Mouse (Mus musculus) liver, adult (tissue): ENCODE data around the gene Icos.

Experiments used
- GATA4 ChIP-seq: IDR thresholded peaks from 2 replicates; pipeline ENCODE4 v1.6.1; 2014; ENCODE audit warnings: mild to moderate bottlenecking, low read length; ENCODE audit not compliant: insufficient replicate concordance

Icos gene

DNA sequence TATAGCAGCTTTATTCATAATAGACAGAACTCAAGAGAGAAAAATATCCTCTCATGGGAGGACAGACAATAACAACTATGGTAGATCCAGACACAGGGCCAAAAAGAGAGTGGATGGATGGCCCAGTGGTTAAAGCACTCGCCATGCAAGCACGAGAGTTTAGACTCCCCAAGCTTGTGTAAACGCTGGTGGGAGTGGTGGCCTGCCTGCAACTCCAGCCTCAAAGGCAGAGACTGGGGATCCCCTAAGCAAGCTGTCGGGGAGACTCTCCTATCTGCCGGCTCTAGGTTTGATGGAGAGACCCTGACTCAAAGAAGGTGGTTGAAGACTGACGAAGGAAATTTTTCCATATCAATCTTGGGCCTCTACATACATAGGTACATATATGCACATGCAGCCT lies 21.5 kb upstream of the Icos start:
- TF ChIP-seq GATA4: no peak

GRCm38 (mm10) chr1:60958287-60958686 lies 19.4 kb upstream of the Icos start:
- TF ChIP-seq GATA4: no peak

- TF ChIP-seq GATA4: no peak
These were observed 18.5 kb upstream of the Icos start for GRCm38 (mm10) chr1:60959246-60959645.

- peak; percentile 98 for TF ChIP-seq GATA4
These were observed 17.3 kb upstream of the Icos start for GRCm38 (mm10) chr1:60960451-60960850.

- TF ChIP-seq GATA4: no peak
These were observed 16.6 kb upstream of the Icos start for GRCm38 (mm10) chr1:60961080-60961479.

DNA sequence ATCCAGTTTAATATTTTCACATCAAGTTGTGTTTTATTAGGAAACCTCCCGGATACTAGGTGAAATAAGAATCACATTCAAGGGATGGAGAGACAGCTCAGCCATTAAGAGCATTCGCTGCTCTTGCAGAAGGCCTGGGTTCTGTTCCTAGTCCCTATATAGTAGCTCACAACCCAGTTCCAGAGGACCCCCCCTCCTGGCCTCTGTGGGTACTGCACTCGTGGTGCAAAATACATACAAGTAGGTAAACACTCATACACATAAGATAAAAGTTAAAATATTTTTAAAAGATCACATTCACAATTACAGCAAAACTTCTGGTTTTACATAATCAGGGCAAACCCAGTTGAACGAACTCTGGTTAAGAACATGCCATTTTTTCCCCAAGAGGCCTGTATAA lies 15.6 kb upstream of the Icos start:
- TF ChIP-seq GATA4: no peak

DNA sequence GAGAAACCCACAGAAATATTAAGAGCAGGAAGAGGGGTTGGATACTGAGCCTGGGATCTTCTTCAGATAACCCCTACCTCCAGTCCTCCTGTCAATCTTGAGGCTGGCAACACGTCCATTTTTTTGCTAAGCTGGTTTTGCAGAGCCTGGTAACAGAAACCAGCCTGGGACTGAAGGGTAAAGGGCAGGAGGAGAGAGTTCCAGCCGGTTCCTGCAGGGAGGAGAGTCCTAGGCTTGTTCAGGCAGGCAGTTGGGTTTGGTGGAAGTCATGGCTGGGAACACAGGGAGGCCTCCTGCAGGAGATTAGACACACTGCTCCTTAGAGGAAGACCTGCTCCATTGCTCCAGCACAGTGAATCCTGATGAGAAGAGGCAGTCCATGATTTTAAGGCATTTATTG lies 10.2 kb upstream of the Icos start:
- no peak for TF ChIP-seq GATA4

- no peak for TF ChIP-seq GATA4
These were observed 6.9 kb upstream of the Icos start for GRCm38 (mm10) chr1:60970846-60971245.

GRCm38 (mm10) chr1:60974221-60974620 lies 3.5 kb upstream of the Icos start:
- no peak for TF ChIP-seq GATA4

GRCm38 (mm10) chr1:60975646-60976294 lies 2.0 kb upstream of the Icos start:
- no peak for TF ChIP-seq GATA4

- no peak for TF ChIP-seq GATA4
These were observed 1.6 kb downstream of the Icos start for GRCm38 (mm10) chr1:60979126-60979842.

DNA sequence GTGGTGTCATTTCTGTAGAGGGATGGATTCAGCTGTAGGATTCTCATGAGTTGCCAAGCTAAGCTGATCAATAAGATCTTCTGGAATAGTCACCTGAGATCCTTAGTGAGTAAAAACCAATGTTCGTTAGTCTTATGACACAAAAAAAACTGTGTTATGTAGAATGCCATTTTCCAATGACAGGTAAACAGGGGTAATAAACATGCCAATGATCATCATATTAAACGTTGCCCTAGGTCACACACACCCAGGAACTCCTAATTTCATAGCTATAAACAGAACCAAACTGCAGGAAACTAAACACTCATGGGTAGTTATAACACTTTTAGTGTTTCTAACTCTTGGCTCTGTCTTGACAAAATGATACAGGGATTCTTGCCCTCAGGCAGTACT lies 2.1 kb downstream of the Icos start:
- TF ChIP-seq GATA4: no peak

DNA sequence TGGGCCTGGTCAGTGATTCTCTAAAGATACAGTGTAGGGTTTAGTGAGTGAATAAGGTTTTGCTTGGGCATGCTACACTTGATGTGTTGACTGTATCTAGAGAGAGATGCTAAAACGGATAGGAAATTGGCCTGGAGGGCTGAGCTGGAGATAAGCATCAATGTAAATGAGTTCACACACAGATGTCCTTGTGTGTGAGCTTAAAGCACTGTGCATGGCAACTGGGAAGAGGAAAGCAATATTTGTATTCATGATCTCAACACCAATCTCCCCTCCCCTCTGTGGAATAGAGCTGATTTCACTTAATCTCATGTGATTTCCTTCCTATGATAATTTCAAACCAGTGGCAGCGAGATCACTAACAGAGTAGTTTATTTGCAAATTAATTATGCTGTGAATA lies 7.3 kb downstream of the Icos start:
- no peak for TF ChIP-seq GATA4

DNA sequence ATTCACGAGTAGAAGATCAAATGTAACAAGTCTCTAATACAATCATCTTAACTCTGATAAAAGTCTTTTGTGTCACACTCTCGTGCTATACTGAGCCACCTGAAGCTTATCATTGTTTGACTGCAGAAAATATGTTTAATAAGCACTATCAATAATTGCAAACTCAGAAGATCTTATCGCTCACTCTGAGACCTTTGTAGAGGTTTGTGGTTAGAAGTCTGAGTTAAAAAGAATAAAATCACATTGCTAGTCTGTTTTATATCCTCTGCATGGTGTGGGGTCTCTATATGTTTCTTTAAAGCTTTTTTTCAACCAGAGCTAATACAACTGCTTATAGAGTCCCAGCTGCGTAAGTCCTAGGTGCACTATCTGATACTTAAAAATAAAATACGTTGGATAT lies 8.4 kb downstream of the Icos start:
- no peak for TF ChIP-seq GATA4

- TF ChIP-seq GATA4: no peak
These were observed 11.4 kb downstream of the Icos start for GRCm38 (mm10) chr1:60989086-60989485.

DNA sequence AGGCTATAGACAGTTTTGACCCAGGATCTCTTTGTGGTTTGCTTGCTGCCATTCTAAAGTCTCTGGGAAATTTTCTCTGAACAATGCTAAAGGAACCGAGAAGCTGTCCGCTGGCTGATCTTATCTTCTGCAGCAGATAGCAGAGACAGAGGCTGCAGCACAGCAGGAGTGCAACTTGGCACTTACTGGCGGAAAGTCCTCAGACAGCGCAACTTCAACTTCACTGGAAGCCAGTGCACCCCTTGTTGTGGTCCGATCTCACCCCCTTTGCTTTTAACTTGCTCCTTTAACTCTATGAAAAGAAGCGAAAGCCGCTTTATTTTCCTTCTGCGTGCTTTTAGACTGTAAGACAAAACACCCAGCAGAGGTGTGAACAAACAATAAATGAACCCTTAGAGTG lies 12.6 kb downstream of the Icos start:
- no peak for TF ChIP-seq GATA4
